Mouse (Mus musculus) liver, adult (tissue): Measurements from ENCODE around the gene Dnah12.

Source experiments
- GATA4 ChIP-seq: IDR thresholded peaks from 2 replicates; pipeline ENCODE4 v1.6.1; 2014; ENCODE audit warnings: mild to moderate bottlenecking, low read length; ENCODE audit not compliant: insufficient replicate concordance

Dnah12 gene

DNA sequence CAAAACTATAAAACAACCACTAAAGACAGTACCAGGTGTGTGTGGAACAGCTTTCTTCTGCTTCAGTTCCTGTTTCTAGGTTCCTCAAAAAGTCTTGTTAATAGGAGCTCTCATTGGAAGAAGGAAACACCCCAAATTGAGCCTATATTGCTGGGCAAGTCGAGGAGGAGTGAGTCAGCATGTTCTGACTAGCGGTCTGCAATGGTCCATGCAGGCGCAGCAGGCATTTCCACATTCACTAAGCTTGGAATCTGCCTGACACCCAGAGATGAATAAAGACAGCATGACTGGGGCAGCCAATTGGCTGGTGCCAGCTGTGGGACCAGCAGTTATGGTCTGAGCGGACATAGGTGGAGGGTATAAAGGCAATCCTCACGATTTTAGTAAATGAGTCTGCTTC lies 17.3 kb upstream of the Dnah12 start:
- TF ChIP-seq GATA4: no peak

DNA sequence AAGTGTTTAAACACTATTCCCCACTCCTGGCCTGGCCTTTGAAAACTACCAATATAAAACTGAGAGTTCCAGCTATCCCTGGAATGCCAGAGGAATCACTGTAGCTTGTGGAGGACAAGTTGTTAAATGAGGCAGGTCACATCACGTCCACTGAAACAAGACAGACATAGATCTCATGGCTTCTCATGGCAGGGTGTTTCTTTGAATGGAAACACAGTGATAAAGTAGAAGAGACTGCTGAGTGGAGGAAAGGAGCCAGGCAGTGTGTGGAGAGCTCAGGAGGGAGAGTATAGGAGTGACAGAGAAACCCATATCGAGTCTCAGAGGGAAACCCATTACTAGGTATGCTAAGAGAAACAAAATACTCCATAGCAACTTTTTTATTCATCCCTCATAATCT lies 2.3 kb upstream of the Dnah12 start:
- TF ChIP-seq GATA4: no peak

DNA sequence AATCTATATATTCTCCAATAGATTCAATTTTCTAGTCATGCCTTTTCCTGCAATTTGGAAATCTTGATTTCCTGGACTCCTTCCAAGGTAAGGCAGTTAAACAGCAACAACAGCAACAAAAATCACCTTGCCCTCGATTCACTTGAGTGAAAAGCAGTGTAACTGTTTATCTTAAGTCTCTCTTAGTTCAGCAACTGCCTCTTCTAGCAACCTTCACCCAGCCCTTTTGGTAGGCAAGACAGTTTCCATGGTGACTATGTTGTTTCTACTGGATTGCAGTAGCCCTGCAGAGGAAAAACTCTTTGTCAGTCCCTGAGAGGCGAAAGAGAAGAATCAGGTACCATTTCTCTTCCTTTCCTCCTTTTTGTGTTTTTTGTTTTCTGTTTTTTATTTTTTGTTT lies 1.7 kb upstream of the Dnah12 start:
- no peak for TF ChIP-seq GATA4

DNA sequence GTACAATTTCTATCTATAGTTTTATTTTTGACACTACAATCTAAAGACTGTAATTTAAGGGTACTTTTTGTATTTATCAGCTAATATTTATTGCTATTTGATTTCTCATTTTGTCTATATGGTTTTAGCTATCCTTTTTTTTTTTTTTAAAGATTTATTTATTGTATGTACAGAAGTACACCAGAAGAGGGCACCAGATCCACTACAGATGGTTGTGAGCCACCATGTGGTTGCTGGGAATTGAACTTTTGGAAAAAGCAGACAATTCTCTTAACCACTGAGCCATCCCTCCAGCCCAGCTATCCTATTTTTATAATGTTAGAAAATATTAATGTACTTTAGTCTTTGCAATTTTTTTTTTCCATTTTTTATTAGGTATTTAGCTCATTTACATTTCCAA lies 4.8 kb downstream of the Dnah12 start:
- no peak for TF ChIP-seq GATA4

DNA sequence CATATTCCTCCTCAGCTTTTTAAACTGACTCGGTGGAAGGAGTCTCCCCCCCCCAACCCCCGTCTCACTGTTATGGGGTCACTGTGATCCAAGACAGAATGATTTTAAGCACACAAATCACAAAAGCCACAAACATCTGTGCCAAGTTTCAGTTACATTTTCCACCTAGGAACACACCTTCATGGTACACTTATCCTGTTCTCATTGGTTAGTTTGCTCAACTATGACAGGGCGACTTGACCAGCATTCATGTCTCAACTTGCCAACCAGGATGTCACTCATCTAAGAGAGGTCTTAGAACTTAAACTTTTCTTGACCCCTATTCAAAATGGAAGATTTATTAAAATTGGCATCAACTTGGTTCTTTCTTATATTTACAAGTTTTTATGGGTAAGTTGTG lies 31.8 kb downstream of the Dnah12 start:
- TF ChIP-seq GATA4: no peak

DNA sequence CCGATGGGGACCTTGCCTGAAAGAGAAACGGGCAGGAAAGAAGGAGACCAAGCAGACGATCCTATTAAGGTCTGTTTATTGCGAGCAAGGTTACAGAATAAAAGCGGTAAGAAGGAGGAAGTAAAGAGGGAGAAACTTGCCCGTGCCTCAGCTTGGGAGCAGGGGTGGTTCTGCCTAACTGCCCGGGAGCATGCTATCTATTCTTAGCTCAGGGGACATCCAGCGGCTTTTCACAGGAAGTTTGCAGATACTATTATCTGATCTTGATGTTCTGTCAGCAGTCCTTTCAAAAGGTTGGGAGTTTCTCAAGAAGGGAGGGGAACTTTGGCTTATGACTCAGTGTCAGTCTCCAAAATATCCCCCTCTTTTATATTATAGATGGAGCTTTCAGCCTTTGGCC lies 65.5 kb downstream of the Dnah12 start:
- TF ChIP-seq GATA4: no peak

DNA sequence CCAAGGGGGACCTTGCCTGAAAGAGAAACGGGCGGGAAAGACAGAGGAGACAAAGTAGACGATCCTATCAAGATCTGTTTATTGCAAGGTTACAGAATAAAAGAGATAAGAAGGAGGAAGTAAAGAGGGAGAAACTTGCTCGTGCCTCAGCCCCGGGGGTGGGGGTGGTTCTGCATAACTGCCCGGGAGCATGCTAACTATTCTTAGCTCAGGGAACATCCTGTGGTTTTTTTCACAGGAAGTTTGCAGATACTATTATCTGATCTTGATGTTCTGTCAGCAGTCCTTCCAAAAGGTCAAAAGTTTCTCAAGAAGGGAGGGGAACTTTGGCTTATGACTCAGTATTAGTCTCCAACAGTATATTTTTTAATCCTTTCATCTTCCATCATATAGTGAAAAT lies 71.8 kb downstream of the Dnah12 start:
- no peak for TF ChIP-seq GATA4

DNA sequence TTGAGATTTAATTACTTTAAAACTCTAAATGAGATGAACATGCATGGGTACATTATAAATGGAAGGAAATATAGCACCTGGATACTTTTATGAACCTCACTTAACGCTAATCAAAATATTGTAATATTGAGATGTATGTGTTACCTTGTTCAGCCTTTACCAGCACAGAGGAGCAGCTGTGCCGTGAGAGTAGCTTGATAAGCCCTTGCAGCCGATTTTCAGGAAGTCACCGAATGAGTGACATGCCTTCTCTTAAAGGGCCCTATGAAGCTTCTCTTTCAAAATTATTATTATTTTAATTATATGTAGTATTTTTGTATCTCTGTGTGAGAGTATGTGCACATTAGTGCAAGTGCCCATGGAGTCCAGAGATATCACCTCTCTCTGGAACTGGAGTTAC lies 75.1 kb downstream of the Dnah12 start:
- TF ChIP-seq GATA4: no peak

DNA sequence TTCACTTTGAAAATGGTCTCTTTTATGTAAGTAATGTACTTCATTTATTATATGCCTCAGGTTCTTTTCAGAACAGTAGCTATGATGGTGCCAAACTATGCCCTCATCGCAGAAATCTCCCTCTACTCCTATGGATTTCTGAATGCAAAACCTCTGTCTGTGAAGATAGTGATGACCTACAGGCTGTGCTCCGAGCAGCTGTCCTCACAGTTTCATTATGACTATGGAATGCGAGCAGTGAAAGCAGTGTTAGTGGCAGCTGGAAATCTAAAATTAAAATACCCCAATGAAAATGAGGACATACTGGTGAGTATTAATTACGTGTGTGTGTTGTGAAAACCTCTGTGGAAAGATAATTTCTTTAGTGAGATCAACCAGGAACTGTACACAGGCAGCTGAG lies 80.5 kb downstream of the Dnah12 start:
- TF ChIP-seq GATA4: no peak

DNA sequence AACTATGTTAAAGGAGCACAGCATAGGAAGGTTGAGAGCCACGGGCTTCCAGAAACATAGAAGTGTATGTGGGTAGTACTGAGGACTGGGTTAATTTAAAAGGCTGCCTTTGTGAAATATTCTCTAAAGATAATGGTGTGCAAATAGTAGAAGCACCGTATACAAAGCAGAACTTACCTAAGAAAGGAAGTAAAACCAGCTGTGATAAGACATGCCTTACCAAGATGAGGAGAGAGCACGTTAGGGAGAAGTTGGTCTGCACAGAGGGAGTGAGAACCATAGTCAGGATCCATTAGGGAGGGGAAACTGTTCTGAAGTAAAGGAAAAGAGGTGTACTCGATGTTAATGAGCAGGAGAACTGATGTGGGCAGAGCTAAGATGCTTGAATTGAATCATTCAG lies 90.7 kb downstream of the Dnah12 start:
- no peak for TF ChIP-seq GATA4

DNA sequence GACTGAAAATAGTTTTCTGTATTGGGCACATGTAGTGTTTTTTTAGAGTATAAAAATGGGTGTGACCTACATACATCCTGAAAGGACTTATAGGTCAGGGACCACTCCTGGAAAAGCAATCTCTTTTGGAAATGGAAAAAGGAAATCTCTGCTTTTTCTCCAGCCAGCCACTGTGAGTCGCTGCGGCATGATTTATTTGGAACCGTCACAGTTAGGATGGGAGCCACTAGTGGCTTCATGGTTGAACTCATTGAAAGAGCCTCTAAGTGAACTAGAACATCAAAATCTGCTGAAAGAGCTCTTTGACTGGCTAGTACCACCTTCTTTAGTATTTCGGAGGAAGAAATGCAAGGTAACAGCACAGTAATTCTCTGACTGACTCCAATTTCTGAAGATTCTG lies 92.6 kb downstream of the Dnah12 start:
- TF ChIP-seq GATA4: no peak

DNA sequence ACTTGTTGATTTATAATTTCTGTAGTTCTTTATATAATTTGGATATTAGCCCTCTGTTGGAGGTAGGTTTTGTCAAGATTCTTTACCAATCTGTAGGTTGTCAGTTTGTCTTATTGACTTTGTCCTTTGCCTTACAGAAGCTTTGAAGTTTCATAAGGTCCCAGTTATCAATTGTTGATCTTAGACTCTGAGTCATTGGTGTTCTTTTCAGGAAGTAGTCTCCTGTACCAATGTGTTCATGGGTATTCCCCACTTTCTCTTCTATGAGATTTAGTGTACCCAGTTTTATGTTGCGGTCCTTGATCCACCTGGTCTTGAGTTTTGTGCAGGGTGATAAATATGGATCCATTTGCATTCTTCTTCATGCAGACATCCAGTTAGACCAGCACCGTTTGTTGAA lies 101.4 kb downstream of the Dnah12 start:
- no peak for TF ChIP-seq GATA4

DNA sequence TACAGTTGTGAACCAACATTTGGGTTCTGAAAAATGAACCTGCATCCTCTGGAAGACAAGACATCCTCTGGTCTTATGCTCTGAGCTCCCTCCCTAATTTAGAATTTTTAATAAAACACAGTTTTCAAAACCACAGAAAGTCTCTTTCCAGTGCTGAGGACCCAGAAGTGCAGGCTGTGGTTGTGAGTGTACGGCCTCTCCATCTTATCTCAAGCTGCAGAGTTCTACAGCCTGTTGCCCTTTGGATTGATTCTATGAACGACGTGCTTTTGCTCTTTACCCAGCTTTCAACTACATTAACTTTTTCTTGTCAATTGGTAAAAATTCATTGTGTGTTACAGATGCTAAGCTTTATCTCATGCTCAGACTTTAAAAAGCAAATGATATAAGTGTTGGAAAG lies 105.3 kb downstream of the Dnah12 start:
- TF ChIP-seq GATA4: no peak

DNA sequence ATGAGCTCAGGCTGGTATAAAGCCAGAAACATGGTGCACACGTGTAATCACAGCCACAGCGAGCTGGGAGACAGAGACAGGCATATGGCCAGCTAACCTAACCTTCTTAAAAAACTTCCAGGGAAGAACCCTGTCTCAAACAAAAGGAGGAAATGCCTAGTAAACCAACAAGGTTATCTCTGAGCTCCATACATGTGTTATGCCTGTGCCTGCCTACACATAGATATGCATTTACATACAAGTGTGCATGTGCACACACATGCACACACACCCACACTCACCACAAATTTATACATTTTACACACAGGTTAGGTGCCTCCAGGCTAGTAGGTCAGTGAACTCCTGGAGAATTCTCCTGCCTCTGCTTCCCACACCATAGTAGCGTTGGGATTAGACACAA lies 106.2 kb downstream of the Dnah12 start:
- no peak for TF ChIP-seq GATA4

DNA sequence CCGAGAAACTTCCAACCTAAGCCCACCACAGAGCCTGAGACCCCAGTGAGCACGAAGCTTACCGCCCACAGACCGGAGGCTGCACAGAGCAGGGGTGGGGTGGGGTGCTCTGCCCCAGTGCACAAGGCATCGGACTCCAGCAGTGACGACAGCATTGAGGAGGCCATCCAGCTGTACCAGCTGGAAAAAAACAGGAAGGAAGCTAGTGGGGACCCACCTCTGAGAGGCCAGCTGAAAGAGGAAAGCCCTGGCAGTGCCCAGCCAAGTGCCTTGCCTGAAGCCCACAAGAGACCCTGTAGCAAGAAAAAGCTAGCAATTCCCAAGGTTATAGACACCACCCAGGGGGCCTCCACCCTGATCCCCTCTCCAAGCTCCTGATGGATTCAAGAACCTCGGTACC lies 112.4 kb downstream of the Dnah12 start:
- no peak for TF ChIP-seq GATA4

DNA sequence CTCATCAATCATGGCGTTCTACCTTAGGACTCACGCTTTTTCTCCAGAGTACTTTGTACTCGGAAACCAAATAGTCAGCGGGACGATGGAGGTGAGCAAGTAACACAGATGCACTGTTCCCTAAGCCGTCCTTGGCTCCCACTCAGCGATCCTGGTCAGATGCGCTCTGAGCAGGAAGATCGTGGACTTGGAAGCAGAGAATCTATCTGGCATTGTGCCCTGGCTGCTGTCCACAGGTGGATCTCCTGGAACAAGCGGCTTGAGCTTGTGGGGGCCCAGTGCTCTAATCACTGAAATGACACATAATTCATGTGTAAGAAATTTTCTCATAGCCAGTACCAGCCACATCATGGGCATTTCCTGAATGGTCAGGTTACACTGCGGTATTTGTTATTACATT lies 119.7 kb downstream of the Dnah12 start:
- no peak for TF ChIP-seq GATA4

DNA sequence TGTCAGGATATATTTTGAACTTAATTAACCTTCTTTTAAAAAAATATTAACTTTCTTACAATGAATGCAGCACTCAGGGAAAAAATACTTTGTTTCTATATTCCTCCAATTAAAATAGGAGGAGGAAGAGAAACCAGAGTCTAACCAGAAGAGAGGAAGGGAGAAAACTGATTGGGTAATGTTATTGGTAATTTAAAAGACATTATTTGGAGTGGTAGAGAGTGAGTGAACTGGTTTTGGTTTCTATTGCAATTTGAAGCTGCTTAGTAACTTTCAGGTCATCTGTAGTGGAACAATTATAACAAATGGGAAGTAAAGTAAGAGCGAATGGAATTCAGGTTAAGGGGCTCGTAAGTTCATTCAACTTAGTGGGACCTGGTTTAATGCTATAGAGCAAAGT lies 120.8 kb downstream of the Dnah12 start:
- TF ChIP-seq GATA4: no peak

DNA sequence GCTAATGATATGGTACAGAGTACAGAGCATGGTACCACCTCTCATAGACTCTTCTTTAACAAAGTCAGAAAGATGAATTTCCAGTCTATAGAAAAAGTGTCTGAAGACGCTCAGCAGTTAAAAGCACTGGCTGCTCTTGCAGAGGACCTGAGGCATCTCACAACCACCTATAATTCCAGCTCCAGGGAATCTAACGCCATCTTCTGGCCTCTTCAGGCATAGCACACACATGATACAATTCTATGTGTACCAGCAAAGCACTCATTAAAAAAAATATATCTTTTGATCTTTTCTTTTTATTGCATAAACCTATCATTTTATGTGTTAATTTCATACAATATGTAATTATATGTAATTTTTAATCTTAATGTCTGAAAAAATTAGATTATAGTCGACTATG lies 121.8 kb downstream of the Dnah12 start:
- no peak for TF ChIP-seq GATA4
